Mouse (Mus musculus) stomach, embryonic 14.5 days (tissue): ENCODE results near the gene Endog. TPM values are rescaled to one million over a fixed set of nuclear protein-coding genes. Genes with fewer than 3 reads are reported as not detected.

ENCODE experiments used
- ATAC-seq: fragments of 200-750 bp; cut with Nextera tagmentation; 2 replicates; pipeline ENCODE4 v1.8.0; 2017; ENCODE audit warnings: low read depth, moderate TSS enrichment; ENCODE audit not compliant: insufficient number of reproducible peaks, insufficient read depth, low FRiP score
- H3K27ac ChIP-seq: fragments of 300-500 bp; sonication (generic); 2 replicates; pipeline ENCODE4 v1.5.1; 2014; ENCODE audit warnings: mild to moderate bottlenecking, low read length, moderate library complexity, mixed read lengths
- H3K27me3 ChIP-seq: fragments of 300-500 bp; sonication (generic); 2 replicates; pipeline ENCODE4 v1.6.1; 2014; ENCODE audit warnings: low read length, control low read depth, mixed read lengths; ENCODE audit not compliant: control insufficient read depth, insufficient read depth
- H3K36me3 ChIP-seq: fragments of 300-500 bp; sonication (generic); 2 replicates; pipeline ENCODE4 v1.6.1; 2014; ENCODE audit warnings: mild to moderate bottlenecking, control low read depth, low read length, moderate library complexity, mixed read lengths; ENCODE audit not compliant: control insufficient read depth, insufficient read depth
- H3K4me1 ChIP-seq: fragments of 300-500 bp; sonication (generic); 2 replicates; pipeline ENCODE4 v1.6.1; 2014; ENCODE audit warnings: low read length, control low read depth, mixed read lengths; ENCODE audit not compliant: control insufficient read depth, insufficient read depth
- H3K4me2 ChIP-seq: fragments of 300-500 bp; sonication (generic); replicated peaks from 2 replicates; pipeline ENCODE4 v1.6.1; 2014; ENCODE audit warnings: low read depth, low read length, control low read depth
- H3K4me3 ChIP-seq: fragments of 300-500 bp; sonication (generic); 2 replicates; pipeline ENCODE4 v1.5.1; 2014; ENCODE audit warnings: low read depth, low read length, control low read depth
- H3K9ac ChIP-seq: fragments of 300-500 bp; sonication (generic); replicated peaks from 2 replicates; pipeline ENCODE4 v1.6.1; 2014; ENCODE audit warnings: low read depth, mild to moderate bottlenecking, control low read depth, low read length, moderate library complexity, mixed read lengths
- H3K9me3 ChIP-seq: fragments of 300-500 bp; sonication (generic); 2 replicates; pipeline ENCODE4 v1.6.1; 2016; ENCODE audit warnings: low read depth, low read length, control low read depth; ENCODE audit not compliant: control insufficient read depth
- WGBS: fragments of 180-500 bp; shearing (Covaris S2); extraction: QIAGEN DNeasy Blood & Tissue Kit; methylation state at CpG from one replicate; pipeline ENCODE4 v1.1.7; 2014; 5-methylcytosine and 5-hydroxymethylcytosine counted together
- polyA plus RNA-seq: library from polyadenylated mRNA; unstranded; fragments of >200 nt; fragmentation: Nextera tagmentation; extraction: Ambion mirVana; gene quantifications from 2 replicates; pipeline ENCODE4 v1.2.1, GENCODE M21; 2014

Endog gene
- polyA plus RNA-seq, 1 experiment from 2014 or later: 21.9 TPM

- Histone ChIP-seq H3K4me3 (no peak overlapping the region), H3K9ac (no peak overlapping the region), H3K9me3 (no peaks in the 10 kb centered on the region), H3K36me3 (no peaks in the 10 kb centered on the region), H3K27me3 (no peaks in the 10 kb centered on the region), H3K4me1 (peaks cover 11% of the 10 kb centered on the region), H3K4me2 (no peak overlapping the region), H3K27ac (no peak overlapping the region)
- no peak for ATAC-seq
- WGBS: 81% methylated on average over 4 of the region's 4 CpGs
These were observed 36.1 kb downstream of the Endog start for GRCm38 (mm10) chr2:30207401-30207800.

GRCm38 (mm10) chr2:30207886-30208285, 36.6 kb downstream of the Endog start:
- Histone ChIP-seq H3K4me3 (no peak overlapping the region), H3K4me1 (peaks cover 11% of the 10 kb centered on the region), H3K4me2 (no peak overlapping the region), H3K9me3 (no peaks in the 10 kb centered on the region), H3K27ac (no peak overlapping the region), H3K9ac (no peak overlapping the region), H3K27me3 (no peaks in the 10 kb centered on the region), H3K36me3 (no peaks in the 10 kb centered on the region)
- no peak for ATAC-seq
- WGBS: 72% methylated on average over 5 of the region's 5 CpGs

GRCm38 (mm10) chr2:30211408-30212168, 40.3 kb downstream of the Endog start:
- ATAC-seq: no peak
- 64% methylated on average over 6 of the region's 6 CpGs for WGBS

GRCm38 (mm10) chr2:30212169-30212545, 40.9 kb downstream of the Endog start:
- Histone ChIP-seq H3K9me3 (no peaks in the 10 kb centered on the region), H3K27ac (no peak overlapping the region), H3K4me2 (no peak overlapping the region), H3K4me3 (no peak overlapping the region), H3K9ac (no peak overlapping the region), H3K27me3 (no peaks in the 10 kb centered on the region), H3K4me1 (no peaks in the 10 kb centered on the region), H3K36me3 (no peaks in the 10 kb centered on the region)
- ATAC-seq: no peak
- WGBS: 71% methylated on average over 4 of the region's 4 CpGs

More at GRCm38 (mm10) chr2:30211408-30212168, 40.3 kb downstream of the Endog start:
- H3K27ac ChIP-seq: no peak overlapping the region
- no peaks in the 10 kb centered on the region for H3K27me3 ChIP-seq
- no peak overlapping the region for H3K4me2 ChIP-seq
- no peak overlapping the region for H3K4me3 ChIP-seq
- H3K9me3 ChIP-seq: no peaks in the 10 kb centered on the region
- H3K4me1 ChIP-seq: 0 out of 2 replicates have a peak, but pooled peaks cover under 1% of the 10 kb centered on the region
- no peak overlapping the region for H3K9ac ChIP-seq
- no peaks in the 10 kb centered on the region for H3K36me3 ChIP-seq

GRCm38 (mm10) chr2:30212951-30213350, 41.7 kb downstream of the Endog start:
- WGBS: 42% methylated on average over 1 of the region's 1 CpGs
- H3K27me3 ChIP-seq: no peaks in the 10 kb centered on the region
- no peaks in the 10 kb centered on the region for H3K4me1 ChIP-seq
- no peak overlapping the region for H3K4me2 ChIP-seq
- H3K27ac ChIP-seq: no peak overlapping the region
- no peak for ATAC-seq
- H3K36me3 ChIP-seq: no peaks in the 10 kb centered on the region
- no peak overlapping the region for H3K9ac ChIP-seq
- H3K4me3 ChIP-seq: no peak overlapping the region
- H3K9me3 ChIP-seq: no peaks in the 10 kb centered on the region

GRCm38 (mm10) chr2:30214745-30215144, 43.5 kb downstream of the Endog start:
- H3K9ac ChIP-seq: no peak overlapping the region
- H3K4me1 ChIP-seq: no peaks in the 10 kb centered on the region
- H3K36me3 ChIP-seq: no peaks in the 10 kb centered on the region
- no peaks in the 10 kb centered on the region for H3K9me3 ChIP-seq
- ATAC-seq: no peak
- 81% methylated on average over 3 of the region's 3 CpGs for WGBS
- H3K4me2 ChIP-seq: no peak overlapping the region
- H3K4me3 ChIP-seq: no peak overlapping the region
- no peaks in the 10 kb centered on the region for H3K27me3 ChIP-seq
- H3K27ac ChIP-seq: no peak overlapping the region

GRCm38 (mm10) chr2:30215493-30215892, 44.2 kb downstream of the Endog start:
- ATAC-seq: no peak

GRCm38 (mm10) chr2:30216293-30216692, 45.0 kb downstream of the Endog start:
- Histone ChIP-seq H3K4me1 (no peaks in the 10 kb centered on the region), H3K36me3 (no peaks in the 10 kb centered on the region), H3K4me3 (no peak overlapping the region), H3K27ac (no peak overlapping the region), H3K9ac (no peak overlapping the region), H3K4me2 (no peak overlapping the region), H3K27me3 (no peaks in the 10 kb centered on the region), H3K9me3 (no peaks in the 10 kb centered on the region)
- 94% methylated on average over 5 of the region's 5 CpGs for WGBS
- no peak for ATAC-seq

More at GRCm38 (mm10) chr2:30215493-30215892, 44.2 kb downstream of the Endog start:
- no peaks in the 10 kb centered on the region for H3K4me1 ChIP-seq
- H3K9me3 ChIP-seq: no peaks in the 10 kb centered on the region
- WGBS: 57% methylated on average over 6 of the region's 6 CpGs
- no peak overlapping the region for H3K9ac ChIP-seq
- H3K27ac ChIP-seq: no peak overlapping the region
- H3K36me3 ChIP-seq: no peaks in the 10 kb centered on the region
- H3K4me3 ChIP-seq: no peak overlapping the region
- no peaks in the 10 kb centered on the region for H3K27me3 ChIP-seq
- H3K4me2 ChIP-seq: no peak overlapping the region
